Mouse (Mus musculus) megakaryocyte, embryonic 14.5 days (primary cell): ENCODE results near the gene Teddm3.

Experiments
- FLI1 ChIP-seq: IDR thresholded peaks from 2 replicates; pipeline ENCODE4 v1.6.1; 2012; ENCODE audit warnings: low read length, inconsistent platforms, mixed read lengths
- GATA1 ChIP-seq: IDR thresholded peaks from 3 replicates; pipeline ENCODE4 v1.6.1; 2012; ENCODE audit warnings: mixed read lengths, low read length, inconsistent platforms, borderline replicate concordance

DNA sequence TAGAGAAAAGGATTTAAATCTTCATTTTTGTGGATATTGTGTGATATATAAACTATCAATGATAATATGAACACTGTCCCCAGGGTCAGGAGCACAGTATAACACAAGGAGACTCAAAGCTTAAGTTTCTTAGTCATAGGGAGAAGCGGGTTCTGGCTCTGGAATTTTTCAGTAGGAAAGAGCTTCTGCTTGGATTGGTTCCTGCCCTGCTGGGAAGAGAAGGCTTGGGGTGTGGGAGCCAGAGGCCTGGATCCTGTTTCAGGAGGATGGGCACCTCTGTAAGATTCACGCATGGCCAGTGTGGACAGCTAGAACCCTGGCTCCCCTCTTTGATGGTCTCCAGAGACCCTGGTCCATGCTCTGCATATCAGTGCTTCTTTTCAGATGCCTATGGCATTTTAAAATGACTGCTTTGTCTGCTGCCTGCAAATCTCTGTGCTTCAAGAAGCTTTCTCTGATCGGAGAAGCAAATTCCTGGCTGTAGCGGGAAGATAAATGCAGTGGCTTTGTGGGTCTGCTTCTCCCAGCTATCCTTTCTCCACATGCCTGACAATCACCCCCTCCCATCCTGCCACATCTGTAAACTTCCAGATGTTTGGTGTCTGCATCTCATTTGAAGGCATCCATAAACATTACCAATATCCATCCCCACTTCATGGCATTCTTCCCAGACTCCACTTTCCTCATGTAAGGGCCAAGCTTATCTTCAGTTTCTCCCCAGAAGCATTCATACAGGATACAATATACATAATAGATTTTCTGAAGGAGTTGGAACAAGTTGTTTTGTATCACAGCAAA is 2.0 kb downstream of the Teddm3 start:
- TF ChIP-seq GATA1 (no peak), FLI1 (no peak)
